ENCODE assay signal across 18 mouse cellular contexts in genomic region chr11:69910177-69910576, GRCm38 (mm10).
"Had no signal": no experiment of that assay in that cellular context is flagged by ENCODE, and none has a peak within 500 bp of the region (broad histone marks: within the 10 kb centered on the region; RNA-seq: fewer than 3 reads in every experiment).

No protein-coding gene starts in this region.

- DNase-seq: lung, adult 18-20 months; lung, embryonic 14.5 days; lung, postnatal 10 days; lung, postnatal 4 days; midbrain, embryonic 14.5 days; retina, postnatal 1 day; right cerebral cortex, adult 18-20 months; right cerebral cortex, postnatal 25 days; right cerebral cortex, postnatal 4 days; spleen, adult 18-20 months; thymus, adult 18-20 months; thymus, postnatal 14 days; thymus, postnatal 36 days had no signal

- H3K9me3 ChIP-seq: liver, embryonic 15.5 days; neural tube, embryonic 13.5 days; neural tube, embryonic 15.5 days had no signal

- ATAC-seq: midbrain, embryonic 16.5 days had no signal

- H3K27me3 ChIP-seq: liver, embryonic 15.5 days; neural tube, embryonic 13.5 days; neural tube, embryonic 15.5 days had no signal

- H3K4me3 ChIP-seq: liver, embryonic 15.5 days; myocyte; neural tube, embryonic 13.5 days; neural tube, embryonic 15.5 days had no signal

- H3K9ac ChIP-seq: liver, embryonic 15.5 days; lung, embryonic 14.5 days; neural tube, embryonic 13.5 days; neural tube, embryonic 15.5 days had no signal

- H3K27ac ChIP-seq: neural tube, embryonic 13.5 days; neural tube, embryonic 15.5 days had no signal

- H3K4me2 ChIP-seq: liver, embryonic 15.5 days; lung, embryonic 14.5 days; neural tube, embryonic 13.5 days; neural tube, embryonic 15.5 days had no signal
